20 mouse cellular contexts compared by ENCODE assay signal in genomic region chr9:111386569-111386968, GRCm38 (mm10). TPM values are rescaled to one million over a fixed set of nuclear protein-coding genes. Genes with fewer than 3 reads are reported as not detected.
DNase-seq lines count a peak whose midpoint lies in the region; ATAC-seq lines count a peak whose summit lies in the region.
"Had no signal": no experiment of that assay in that cellular context is flagged by ENCODE, and none has a peak within 500 bp of the region (broad histone marks: within the 10 kb centered on the region; RNA-seq: fewer than 3 reads in every experiment).

No protein-coding gene starts in this region.

- H3K27ac ChIP-seq in embryonic facial prominence, embryonic 12.5 days, result no peak overlapping the region
- H3K27ac ChIP-seq in embryonic facial prominence, embryonic 10.5 days (replicated peaks), result no peak overlapping the region
- no peak overlapping the region for H3K27ac ChIP-seq in lung, embryonic 15.5 days
- H3K27ac ChIP-seq in kidney, embryonic 14.5 days (ENCODE audit: low read depth, low read length), result no peak overlapping the region
- H3K27ac ChIP-seq: forebrain, embryonic 10.5 days; hindbrain, embryonic 14.5 days; limb, embryonic 10.5 days; liver, embryonic 13.5 days; neural tube, embryonic 13.5 days had no signal

- no peaks in the 10 kb centered on the region for H3K27me3 ChIP-seq in embryonic facial prominence, embryonic 12.5 days
- H3K27me3 ChIP-seq in embryonic facial prominence, embryonic 10.5 days (replicated peaks; ENCODE audit: low read depth, poor library complexity, severe bottlenecking), result no peaks in the 10 kb centered on the region
- no peaks in the 10 kb centered on the region for H3K27me3 ChIP-seq in lung, embryonic 15.5 days
- no peaks in the 10 kb centered on the region for H3K27me3 ChIP-seq in kidney, embryonic 14.5 days (ENCODE audit: control insufficient read depth, insufficient read depth, low read length)
- H3K27me3 ChIP-seq: liver, embryonic 13.5 days; neural tube, embryonic 13.5 days had no signal

- WGBS in embryonic facial prominence, embryonic 12.5 days, result 75% methylated on average over 2 of the region's 2 CpGs
- WGBS in embryonic facial prominence, embryonic 10.5 days, result 81% methylated on average over 2 of the region's 2 CpGs
- WGBS in lung, embryonic 15.5 days, result 51% methylated on average over 2 of the region's 2 CpGs
- WGBS in kidney, embryonic 14.5 days, result 62% methylated on average over 2 of the region's 2 CpGs

- peaks cover 7% of the 10 kb centered on the region; the same call in 1 of the 2 replicates for H3K4me1 ChIP-seq in embryonic facial prominence, embryonic 12.5 days
- no peaks in the 10 kb centered on the region; the same call in 1 of the 2 replicates for H3K4me1 ChIP-seq in embryonic facial prominence, embryonic 10.5 days
- no peaks in the 10 kb centered on the region for H3K4me1 ChIP-seq in lung, embryonic 15.5 days
- H3K4me1 ChIP-seq in kidney, embryonic 14.5 days (ENCODE audit: control insufficient read depth, insufficient read depth, low read length), result 0 out of 2 replicates have a peak, but pooled peaks cover 2% of the 10 kb centered on the region
- H3K4me1 ChIP-seq: liver, embryonic 13.5 days; megakaryocyte, embryonic 14.5 days had no signal

- no peak for DNase-seq in embryonic facial prominence, embryonic 10.5 days (ENCODE audit: low spot score)
- no peak for DNase-seq in lung, postnatal 10 days
- DNase-seq in skeletal muscle tissue, adult 2 months (ENCODE audit: low read depth, low spot score), result peak; percentile 7
- DNase-seq in adrenal gland, postnatal 14 days, result no peak
- DNase-seq: heart, adult 18-20 months; heart, postnatal 10 days; layer of hippocampus, postnatal 36 days; liver, embryonic 13.5 days; right cerebral cortex, postnatal 4 days; thymus, postnatal 25 days had no signal

- ATAC-seq in embryonic facial prominence, embryonic 12.5 days (ENCODE audit: insufficient number of reproducible peaks, insufficient read depth, low FRiP score, low TSS enrichment), result 0 out of 2 replicates have a peak, but pooled peaks have one; percentile 47
- peak; percentile 64 for ATAC-seq in lung, embryonic 15.5 days (ENCODE audit: borderline replicate concordance, extremely low read depth, low FRiP score, low TSS enrichment)
- ATAC-seq in kidney, embryonic 14.5 days (ENCODE audit: low FRiP score, low TSS enrichment), result 0 out of 2 replicates have a peak, but pooled peaks have one; percentile 55
- ATAC-seq in frontal cortex, adult (ENCODE audit: low TSS enrichment), result no peak

- H3K4me2 ChIP-seq in embryonic facial prominence, embryonic 12.5 days (replicated peaks), result no peak overlapping the region
- no peak overlapping the region for H3K4me2 ChIP-seq in lung, embryonic 15.5 days
- no peak overlapping the region for H3K4me2 ChIP-seq in kidney, embryonic 14.5 days (replicated peaks; ENCODE audit: low read depth, low read length)
- H3K4me2 ChIP-seq: hindbrain, embryonic 14.5 days; liver, embryonic 13.5 days; neural tube, embryonic 13.5 days had no signal

- no peak overlapping the region for H3K4me3 ChIP-seq in embryonic facial prominence, embryonic 12.5 days
- H3K4me3 ChIP-seq in embryonic facial prominence, embryonic 10.5 days, result no peak overlapping the region
- no peak overlapping the region for H3K4me3 ChIP-seq in lung, embryonic 15.5 days
- H3K4me3 ChIP-seq in kidney, embryonic 14.5 days (ENCODE audit: low read length), result no peak overlapping the region
- H3K4me3 ChIP-seq: forebrain, embryonic 10.5 days; limb, embryonic 10.5 days; liver, embryonic 13.5 days; megakaryocyte, embryonic 14.5 days; neural tube, embryonic 13.5 days had no signal

- H3K36me3 ChIP-seq in embryonic facial prominence, embryonic 12.5 days, result no peaks in the 10 kb centered on the region
- no peaks in the 10 kb centered on the region for H3K36me3 ChIP-seq in embryonic facial prominence, embryonic 10.5 days (replicated peaks)
- no peaks in the 10 kb centered on the region for H3K36me3 ChIP-seq in lung, embryonic 15.5 days
- H3K36me3 ChIP-seq in kidney, embryonic 14.5 days (ENCODE audit: control insufficient read depth, insufficient read depth, low read length), result no peaks in the 10 kb centered on the region
- H3K36me3 ChIP-seq: forebrain, embryonic 10.5 days; limb, embryonic 10.5 days; liver, embryonic 13.5 days; neural tube, embryonic 13.5 days had no signal

- H3K9ac ChIP-seq in embryonic facial prominence, embryonic 12.5 days, result no peak overlapping the region
- no peak overlapping the region for H3K9ac ChIP-seq in lung, embryonic 15.5 days
- H3K9ac ChIP-seq in kidney, embryonic 14.5 days (ENCODE audit: low read depth, low read length), result no peak overlapping the region
- H3K9ac ChIP-seq: hindbrain, embryonic 14.5 days; liver, embryonic 13.5 days; neural tube, embryonic 13.5 days had no signal

- no peaks in the 10 kb centered on the region for H3K9me3 ChIP-seq in embryonic facial prominence, embryonic 12.5 days
- H3K9me3 ChIP-seq in embryonic facial prominence, embryonic 10.5 days, result no peaks in the 10 kb centered on the region
- no peaks in the 10 kb centered on the region for H3K9me3 ChIP-seq in lung, embryonic 15.5 days
- H3K9me3 ChIP-seq in kidney, embryonic 14.5 days (ENCODE audit: control insufficient read depth, low read length), result no peaks in the 10 kb centered on the region
- H3K9me3 ChIP-seq: forebrain, embryonic 10.5 days; limb, embryonic 10.5 days; liver, embryonic 13.5 days; neural tube, embryonic 13.5 days had no signal

RNA-seq across cellular contexts. Expression of gene Dclk3, which starts 52.3 kb away (rescaled TPM):
- 2.9 and 3.5 TPM in 2 replicates for polyA plus RNA-seq in embryonic facial prominence, embryonic 12.5 days (2016; fragmentation: Nextera tagmentation; extraction: Ambion mirVana)
- polyA plus RNA-seq in embryonic facial prominence, embryonic 10.5 days (2016; fragmentation: Nextera tagmentation; extraction: Ambion mirVana), result 0.18 and 0.64 TPM in 2 replicates
- polyA plus RNA-seq in lung, embryonic 15.5 days (2015; fragmentation: Nextera tagmentation; extraction: Ambion mirVana), result 0.31 and 0.40 TPM in 2 replicates
- polyA plus RNA-seq in kidney, embryonic 14.5 days (2014; fragmentation: Nextera tagmentation; extraction: Ambion mirVana), result 1.0 and 2.0 TPM in 2 replicates
- total RNA-seq in adrenal gland, postnatal 14 days (2021), result 1.2 and 1.5 TPM in 2 replicates
- total RNA-seq: monocyte, adult 5-6 weeks had no signal
- polyA plus RNA-seq: liver, embryonic 13.5 days had no signal
